Mouse (Mus musculus) kidney, embryonic 15.5 days (tissue): ENCODE data around the gene Kcnma1. TPM values are rescaled to one million over a fixed set of nuclear protein-coding genes. Genes with fewer than 3 reads are reported as not detected.

Source experiments
- ATAC-seq: fragments of 200-750 bp; cut with Nextera tagmentation; replicated peaks from 2 replicates; pipeline ENCODE4 v1.8.0; 2017; ENCODE audit warnings: moderate TSS enrichment; ENCODE audit not compliant: low FRiP score
- H3K27ac ChIP-seq: fragments of 300-500 bp; sonication (generic); 2 replicates; pipeline ENCODE4 v1.5.1; 2015; ENCODE audit warnings: mild to moderate bottlenecking, inconsistent platforms
- H3K27me3 ChIP-seq: fragments of 300-500 bp; sonication (generic); 2 replicates; pipeline ENCODE4 v1.6.1; 2015; ENCODE audit warnings: inconsistent platforms
- H3K36me3 ChIP-seq: fragments of 300-500 bp; sonication (generic); 2 replicates; pipeline ENCODE4 v1.6.1; 2015; ENCODE audit warnings: inconsistent platforms
- H3K4me1 ChIP-seq: fragments of 300-500 bp; sonication (generic); 2 replicates; pipeline ENCODE4 v1.6.1; 2015; ENCODE audit warnings: inconsistent platforms
- H3K4me2 ChIP-seq: fragments of 300-500 bp; sonication (generic); 2 replicates; pipeline ENCODE4 v1.6.1; 2015; ENCODE audit warnings: moderate library complexity, mild to moderate bottlenecking, inconsistent platforms
- H3K4me3 ChIP-seq: fragments of 300-500 bp; sonication (generic); replicated peaks from 2 replicates; pipeline ENCODE4 v1.5.1; 2015; ENCODE audit warnings: mild to moderate bottlenecking, inconsistent platforms
- H3K9ac ChIP-seq: fragments of 300-500 bp; sonication (generic); 2 replicates; pipeline ENCODE4 v1.6.1; 2015; ENCODE audit warnings: mild to moderate bottlenecking, inconsistent platforms
- H3K9me3 ChIP-seq: fragments of 300-500 bp; sonication (generic); replicated peaks from 2 replicates; pipeline ENCODE4 v1.6.1; 2016; ENCODE audit warnings: inconsistent platforms
- WGBS: fragments of 180-500 bp; shearing (Covaris S2); methylation state at CpG from one replicate; pipeline ENCODE4 v1.1.7; 2015; ENCODE audit warnings: mixed read lengths; 5-methylcytosine and 5-hydroxymethylcytosine counted together
- polyA plus RNA-seq: library from polyadenylated mRNA; unstranded; fragments of >200 nt; fragmentation: Nextera tagmentation; extraction: Ambion mirVana; gene quantifications from 2 replicates; pipeline ENCODE4 v1.2.1, GENCODE M21; 2015

Kcnma1 gene
- polyA plus RNA-seq, 1 experiment from 2014 or later = 2.5 TPM

GRCm38 (mm10) chr14:23390161-23390560 is 624.1 kb downstream of the Kcnma1 start:
- peaks cover 22% of the 10 kb centered on the region for H3K4me1 ChIP-seq
- no peaks in the 10 kb centered on the region for H3K36me3 ChIP-seq
- WGBS = 46% methylated on average over 4 of the region's 4 CpGs
- no peak overlapping the region for H3K4me2 ChIP-seq
- no peak overlapping the region; the same call in 1 of the 2 replicates for H3K27ac ChIP-seq
- H3K4me3 ChIP-seq = no peak overlapping the region
- no peaks in the 10 kb centered on the region for H3K9me3 ChIP-seq
- H3K9ac ChIP-seq = no peak overlapping the region
- no peaks in the 10 kb centered on the region; the same call in 1 of the 2 replicates for H3K27me3 ChIP-seq
- no peak for ATAC-seq

DNA sequence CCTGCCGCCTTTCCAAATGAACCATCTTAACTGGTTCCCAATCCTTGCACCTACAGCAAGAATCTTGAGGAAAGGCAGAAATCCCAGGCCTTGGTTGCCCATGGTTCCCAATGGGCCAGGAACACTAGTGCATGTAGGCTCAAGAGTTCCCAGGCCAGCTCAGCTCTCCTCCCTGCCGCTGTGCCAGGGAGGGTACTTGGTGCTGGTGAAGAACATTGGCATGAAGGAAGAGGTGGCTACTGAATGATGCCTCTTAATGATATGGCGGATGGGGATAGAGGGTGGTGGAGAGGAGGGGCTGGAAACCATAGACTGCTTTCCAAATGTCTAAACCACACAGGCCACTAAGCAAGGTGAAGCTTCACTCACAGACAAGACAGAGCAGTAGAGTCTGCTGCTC is 627.5 kb downstream of the Kcnma1 start:
- Histone ChIP-seq H3K27ac (no peak overlapping the region), H3K9ac (no peak overlapping the region), H3K4me2 (no peak overlapping the region), H3K4me3 (no peak overlapping the region), H3K36me3 (no peaks in the 10 kb centered on the region), H3K27me3 (no peaks in the 10 kb centered on the region; the same call in 1 of the 2 replicates), H3K9me3 (no peaks in the 10 kb centered on the region), H3K4me1 (peaks cover 22% of the 10 kb centered on the region)
- 92% methylated on average over 3 of the region's 3 CpGs for WGBS
- ATAC-seq = no peak

DNA sequence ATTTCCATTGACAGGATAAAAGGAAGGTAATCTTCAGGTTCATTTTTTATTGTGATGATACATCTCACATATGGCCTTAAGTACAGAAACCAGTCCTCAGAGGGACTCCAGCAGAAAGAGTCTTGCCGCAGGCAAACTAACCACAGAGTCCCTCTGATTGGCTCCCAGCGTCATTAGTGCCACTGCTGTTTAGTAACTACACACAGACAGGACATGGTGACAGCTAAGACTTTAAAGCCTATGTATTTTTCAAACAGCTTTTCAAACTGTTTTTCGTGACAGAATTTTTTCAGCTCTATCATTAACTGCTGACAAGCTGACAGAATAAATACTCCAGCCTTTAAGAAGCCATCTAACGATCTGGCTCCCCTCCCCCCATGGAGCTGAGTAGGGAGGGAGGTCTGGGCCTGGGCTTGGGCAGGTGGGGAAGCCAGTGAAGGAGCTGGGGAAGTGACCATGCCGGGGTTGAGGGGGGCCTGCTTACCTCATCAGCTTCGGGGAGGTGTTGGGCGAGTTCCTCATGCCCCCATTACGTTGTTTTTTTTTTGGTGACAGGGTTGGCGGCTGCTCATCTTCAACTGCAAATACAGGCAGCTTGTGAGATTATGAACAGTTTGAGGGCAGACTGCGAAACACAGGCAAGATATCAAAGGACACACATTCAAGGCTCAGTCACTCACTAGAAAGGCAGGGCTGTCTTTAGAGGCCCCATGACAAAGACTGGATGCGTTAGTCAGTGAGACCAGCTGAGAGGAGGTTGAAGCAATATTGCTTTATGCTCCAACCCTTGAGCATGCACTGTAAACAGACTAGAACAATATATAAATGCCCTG is 628.3 kb downstream of the Kcnma1 start:
- Histone ChIP-seq H3K4me3 (no peak overlapping the region), H3K9me3 (no peaks in the 10 kb centered on the region), H3K27me3 (no peaks in the 10 kb centered on the region), H3K4me1 (peaks cover 19% of the 10 kb centered on the region), H3K27ac (no peak overlapping the region), H3K9ac (no peak overlapping the region), H3K4me2 (no peak overlapping the region), H3K36me3 (no peaks in the 10 kb centered on the region)
- no peak for ATAC-seq
- WGBS = 55% methylated on average over 11 of the region's 11 CpGs

DNA sequence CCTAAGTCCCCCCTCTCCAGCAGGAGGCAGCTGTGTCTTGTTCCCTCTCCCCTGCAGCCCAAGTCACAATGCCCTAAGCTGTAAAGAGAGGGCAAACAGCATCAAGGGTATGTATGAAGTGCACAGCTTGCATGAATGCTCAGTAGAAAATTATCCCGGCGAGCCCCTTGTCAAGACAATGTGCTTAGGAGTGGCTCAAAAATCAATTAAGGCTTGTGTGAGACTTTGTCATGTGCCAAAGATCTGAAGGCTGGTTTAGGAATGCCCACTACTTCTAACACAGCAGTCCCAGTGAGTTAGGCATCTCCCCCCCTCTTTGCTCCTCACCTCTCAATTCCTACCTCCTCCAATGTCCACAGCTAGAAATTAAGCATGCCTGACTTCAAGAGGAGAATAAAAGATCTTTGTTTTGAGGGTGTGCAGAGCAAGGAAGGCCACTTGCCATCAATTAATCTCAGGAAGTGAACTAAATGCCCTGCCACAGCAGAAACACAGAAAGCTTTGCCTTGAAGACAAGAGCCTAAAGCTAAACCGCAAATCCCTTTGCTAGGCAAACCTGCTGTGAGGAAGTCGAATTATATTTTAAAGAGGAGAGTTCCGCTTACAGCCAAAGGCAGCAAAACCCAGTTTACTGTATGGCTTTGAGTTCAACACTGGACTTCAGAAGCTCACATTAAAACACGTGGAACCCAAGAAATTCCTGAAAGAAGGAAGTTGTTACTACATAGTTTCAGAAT is 635.8 kb downstream of the Kcnma1 start:
- Histone ChIP-seq H3K36me3 (no peaks in the 10 kb centered on the region), H3K4me1 (peaks cover 10% of the 10 kb centered on the region), H3K27me3 (no peaks in the 10 kb centered on the region), H3K4me3 (no peak overlapping the region), H3K4me2 (no peak overlapping the region), H3K9ac (no peak overlapping the region), H3K27ac (peak overlapping the region; percentile 56; the same call in 1 of the 2 replicates), H3K9me3 (no peaks in the 10 kb centered on the region)
- 35% methylated on average over 6 of the region's 6 CpGs for WGBS
- peak; percentile 49 for ATAC-seq

DNA sequence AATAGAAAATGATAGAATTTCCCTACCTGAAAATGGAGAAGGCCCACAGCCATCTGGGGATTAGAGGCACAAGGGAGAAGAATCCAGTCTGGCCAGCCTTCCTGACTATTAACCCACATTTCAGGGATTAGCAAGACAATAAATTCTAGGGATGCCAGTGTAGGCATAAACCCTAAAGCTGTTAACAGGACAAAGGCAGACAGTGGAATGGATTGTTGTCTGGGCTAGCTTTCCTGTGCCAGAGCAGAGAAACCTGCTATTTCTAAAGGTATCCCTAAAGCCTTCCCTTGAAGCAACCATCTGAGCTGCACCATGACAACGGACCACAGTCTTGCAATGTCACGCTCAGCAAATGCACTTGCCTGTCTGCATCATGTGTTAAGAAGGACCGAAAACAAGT is 642.3 kb downstream of the Kcnma1 start:
- Histone ChIP-seq H3K36me3 (no peaks in the 10 kb centered on the region), H3K27me3 (no peaks in the 10 kb centered on the region), H3K4me3 (no peak overlapping the region), H3K4me2 (no peak overlapping the region), H3K27ac (no peak overlapping the region), H3K4me1 (no peaks in the 10 kb centered on the region), H3K9me3 (no peaks in the 10 kb centered on the region), H3K9ac (no peak overlapping the region)
- 77% methylated on average over 3 of the region's 3 CpGs for WGBS
- ATAC-seq = no peak

GRCm38 (mm10) chr14:23360491-23360995 is 653.7 kb downstream of the Kcnma1 start:
- Histone ChIP-seq H3K9me3 (no peaks in the 10 kb centered on the region), H3K4me1 (peaks cover 4% of the 10 kb centered on the region; the same call in 1 of the 2 replicates), H3K36me3 (no peaks in the 10 kb centered on the region), H3K27me3 (no peaks in the 10 kb centered on the region), H3K4me3 (no peak overlapping the region), H3K4me2 (no peak overlapping the region), H3K27ac (no peak overlapping the region), H3K9ac (no peak overlapping the region)
- 67% methylated on average over 11 of the region's 11 CpGs for WGBS
- ATAC-seq = no peak

- H3K9ac ChIP-seq = no peak overlapping the region
- no peaks in the 10 kb centered on the region for H3K27me3 ChIP-seq
- H3K27ac ChIP-seq = no peak overlapping the region
- WGBS = 79% methylated on average over 6 of the region's 6 CpGs
- no peaks in the 10 kb centered on the region for H3K4me1 ChIP-seq
- no peak for ATAC-seq
- H3K36me3 ChIP-seq = no peaks in the 10 kb centered on the region
- H3K9me3 ChIP-seq = no peaks in the 10 kb centered on the region
- no peak overlapping the region for H3K4me2 ChIP-seq
- H3K4me3 ChIP-seq = no peak overlapping the region
Observed at GRCm38 (mm10) chr14:23358776-23359175, 655.5 kb downstream of the Kcnma1 start.

GRCm38 (mm10) chr14:23357529-23358278 is 656.6 kb downstream of the Kcnma1 start:
- Histone ChIP-seq H3K36me3 (no peaks in the 10 kb centered on the region), H3K4me3 (no peak overlapping the region), H3K9ac (no peak overlapping the region), H3K4me1 (no peaks in the 10 kb centered on the region), H3K27ac (no peak overlapping the region), H3K27me3 (no peaks in the 10 kb centered on the region), H3K9me3 (no peaks in the 10 kb centered on the region), H3K4me2 (no peak overlapping the region)
- 52% methylated on average over 8 of the region's 8 CpGs for WGBS
- ATAC-seq = no peak

GRCm38 (mm10) chr14:23326786-23327185 is 687.5 kb downstream of the Kcnma1 start:
- no peak for ATAC-seq
- no peak overlapping the region for H3K27ac ChIP-seq
- H3K4me3 ChIP-seq = no peak overlapping the region
- H3K4me1 ChIP-seq = no peaks in the 10 kb centered on the region
- H3K4me2 ChIP-seq = no peak overlapping the region
- H3K9me3 ChIP-seq = no peaks in the 10 kb centered on the region
- no peaks in the 10 kb centered on the region for H3K36me3 ChIP-seq
- no peaks in the 10 kb centered on the region for H3K27me3 ChIP-seq
- H3K9ac ChIP-seq = no peak overlapping the region
- 83% methylated on average over 3 of the region's 3 CpGs for WGBS

DNA sequence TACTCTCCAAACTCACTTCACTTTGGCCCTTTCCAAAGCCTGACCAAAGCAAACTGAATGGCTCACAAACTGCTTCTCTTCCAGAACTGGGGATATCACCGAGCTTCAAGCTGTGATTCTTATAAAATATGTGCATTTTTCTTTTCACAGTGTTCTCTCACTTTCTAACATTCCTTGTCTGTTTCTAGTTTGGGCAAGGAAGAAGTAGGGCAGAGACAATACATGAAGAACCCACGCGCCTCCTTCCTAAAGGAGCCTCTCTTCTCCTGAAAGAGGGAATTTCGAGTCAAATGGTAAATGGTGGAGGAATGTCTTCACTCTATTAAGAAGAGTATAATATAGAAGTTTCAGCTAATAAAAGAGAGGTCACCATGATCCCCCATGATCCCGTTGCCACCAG is 709.0 kb downstream of the Kcnma1 start:
- Histone ChIP-seq H3K4me1 (0 out of 2 replicates have a peak, but pooled peaks cover 4% of the 10 kb centered on the region), H3K27me3 (no peaks in the 10 kb centered on the region), H3K36me3 (no peaks in the 10 kb centered on the region), H3K4me3 (no peak overlapping the region), H3K27ac (no peak overlapping the region), H3K9me3 (no peaks in the 10 kb centered on the region), H3K4me2 (no peak overlapping the region), H3K9ac (no peak overlapping the region)
- no peak for ATAC-seq
- 89% methylated on average over 5 of the region's 5 CpGs for WGBS

- H3K9me3 ChIP-seq = no peaks in the 10 kb centered on the region
- no peak for ATAC-seq
- H3K4me2 ChIP-seq = no peak overlapping the region
- no peak overlapping the region for H3K9ac ChIP-seq
- 88% methylated on average over 2 of the region's 2 CpGs for WGBS
- no peaks in the 10 kb centered on the region for H3K27me3 ChIP-seq
- H3K27ac ChIP-seq = no peak overlapping the region
- no peak overlapping the region for H3K4me3 ChIP-seq
- 0 out of 2 replicates have a peak, but pooled peaks cover 4% of the 10 kb centered on the region for H3K4me1 ChIP-seq
- no peaks in the 10 kb centered on the region for H3K36me3 ChIP-seq
Observed at GRCm38 (mm10) chr14:23300443-23300842, 713.8 kb downstream of the Kcnma1 start.
